Mouse (Mus musculus) myocyte (in vitro differentiated cells): ENCODE measurements around the gene Lgals4.

Experiments
- MAX ChIP-seq: IDR thresholded peaks from one replicate; pipeline ENCODE4 v1.6.1; 2011; ENCODE audit warnings: low read depth, mild to moderate bottlenecking, control low read depth
- MYOG ChIP-seq, 3 experiments: IDR thresholded peaks; one replicate each; pipeline ENCODE4 v1.6.1; 2011; ENCODE audit warnings: control low read depth in 2 of 3, low read depth in 2 of 3, mild to moderate bottlenecking in 2 of 3; ENCODE audit not compliant: insufficient read length in 2 of 3, control insufficient read depth in 1 of 3, insufficient read depth in 1 of 3
- POLR2A ChIP-seq: IDR thresholded peaks from one replicate; pipeline ENCODE4 v1.6.1; 2011; ENCODE audit warnings: low read depth, mild to moderate bottlenecking, control low read depth, moderate library complexity; ENCODE audit not compliant: insufficient read length
- POLR2AphosphoS2 ChIP-seq: IDR thresholded peaks from one replicate; pipeline ENCODE4 v1.6.1; 2011; ENCODE audit warnings: low read depth, control low read depth; ENCODE audit not compliant: insufficient read length
- TCF12 ChIP-seq: IDR thresholded peaks from one replicate; pipeline ENCODE4 v1.6.1; 2011; ENCODE audit warnings: mild to moderate bottlenecking, control low read depth; ENCODE audit not compliant: poor library complexity, insufficient read depth, severe bottlenecking
- TCF3 ChIP-seq: IDR thresholded peaks from one replicate; pipeline ENCODE4 v1.6.1; 2011; ENCODE audit warnings: low read depth, control low read depth; ENCODE audit not compliant: insufficient read length
- USF1 ChIP-seq: IDR thresholded peaks from one replicate; pipeline ENCODE4 v1.6.1; 2011; ENCODE audit warnings: low read depth, mild to moderate bottlenecking, control low read depth, moderate library complexity

- TF ChIP-seq MYOG (IDR thresholded peaks at IDR 0.05; ENCODE audit: control insufficient read depth in 1 of 3, insufficient read depth in 1 of 3, insufficient read length in 2 of 3, low read depth in 2 of 3) (no peak), POLR2A (no peak), TCF3 (no peak), TCF12 (no peak), MAX (no peak), POLR2AphosphoS2 (peak; percentile 20), USF1 (no peak)
Observed at GRCm38 (mm10) chr7:28814306-28815034, 19.2 kb upstream of the Lgals4 start.
